Mouse (Mus musculus) cerebellum, adult 2 months (tissue): ENCODE measurements around the gene Acyp2.

Experiments
- CTCF ChIP-seq: fragments of 200-500 bp; IDR thresholded peaks from 2 replicates; pipeline ENCODE4 v1.5.1; 2011; ENCODE audit warnings: low read depth, mild to moderate bottlenecking, control low read depth, low read length, moderate library complexity, borderline replicate concordance; ENCODE audit not compliant: insufficient read depth
- POLR2A ChIP-seq: fragments of 200-500 bp; IDR thresholded peaks from 2 replicates; pipeline ENCODE4 v1.6.1; 2011; ENCODE audit warnings: low read length, control low read depth, borderline replicate concordance; ENCODE audit not compliant: insufficient read depth

DNA sequence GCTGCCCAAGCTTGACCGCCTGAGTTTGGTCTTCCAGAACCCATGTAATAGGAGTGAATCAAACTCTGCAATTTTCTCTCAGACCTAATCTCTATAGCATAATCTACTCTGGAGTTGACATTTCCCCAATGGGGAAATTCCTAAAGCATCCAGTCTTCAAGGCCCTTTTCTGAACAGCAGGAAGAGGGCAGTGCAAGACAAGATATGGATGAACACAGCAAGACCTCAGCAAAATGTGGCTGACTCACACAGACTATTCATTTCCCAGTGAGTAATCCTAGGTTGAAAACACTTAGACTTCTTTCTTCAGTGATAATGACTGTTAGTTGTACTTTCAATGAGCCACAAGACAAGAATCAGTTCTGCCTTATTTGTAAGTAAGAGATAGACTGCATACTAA, 26.7 kb upstream of the Acyp2 start:
- peak; percentile 54; the same call in 1 of the 2 replicates for TF ChIP-seq CTCF
- TF ChIP-seq POLR2A, result no peak
